ENCODE assay signal across 16 mouse cellular contexts in the genomic region with DNA sequence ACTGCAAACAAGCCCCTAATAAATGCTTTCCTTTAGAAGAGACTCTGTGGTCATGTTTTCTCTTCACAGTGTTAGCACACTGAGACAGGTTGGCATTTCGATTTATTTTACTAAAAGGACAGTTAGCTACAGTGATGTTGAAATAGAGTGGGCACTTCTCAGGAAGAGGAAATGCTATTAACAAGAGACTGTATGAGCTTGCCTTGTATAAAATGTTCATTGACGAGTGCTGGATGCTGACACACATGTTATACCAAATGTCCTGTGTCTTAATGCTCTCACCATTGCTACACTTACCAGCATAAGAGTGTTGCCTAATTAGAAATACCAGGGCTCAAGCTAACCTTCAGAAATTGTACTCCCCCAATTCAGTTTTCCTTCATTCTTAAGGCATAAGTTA.
"Had no signal": no experiment of that assay in that cellular context is flagged by ENCODE, and none has a peak within 500 bp of the region (broad histone marks: within the 10 kb centered on the region; RNA-seq: fewer than 3 reads in every experiment).

No protein-coding gene starts in this region.

- DNase-seq: gastrocnemius, postnatal 14 days; gastrocnemius, postnatal 36 days; heart, adult 2 months; heart, postnatal 14 days; heart, postnatal 4 days; kidney, adult 18-20 months; kidney, adult 8-10 months; kidney, postnatal 10 days; kidney, postnatal 25 days; kidney, postnatal 4 days; liver; liver, embryonic 13.5 days had no signal

- ATAC-seq: hindbrain, embryonic 16.5 days; inflammation-experienced regulatory T-cells, adult 6 months; intestine, embryonic 15.5 days; intestine, postnatal 0 days had no signal
